Comparison of ENCODE assay signal across 9 mouse cellular contexts in the genomic region with DNA sequence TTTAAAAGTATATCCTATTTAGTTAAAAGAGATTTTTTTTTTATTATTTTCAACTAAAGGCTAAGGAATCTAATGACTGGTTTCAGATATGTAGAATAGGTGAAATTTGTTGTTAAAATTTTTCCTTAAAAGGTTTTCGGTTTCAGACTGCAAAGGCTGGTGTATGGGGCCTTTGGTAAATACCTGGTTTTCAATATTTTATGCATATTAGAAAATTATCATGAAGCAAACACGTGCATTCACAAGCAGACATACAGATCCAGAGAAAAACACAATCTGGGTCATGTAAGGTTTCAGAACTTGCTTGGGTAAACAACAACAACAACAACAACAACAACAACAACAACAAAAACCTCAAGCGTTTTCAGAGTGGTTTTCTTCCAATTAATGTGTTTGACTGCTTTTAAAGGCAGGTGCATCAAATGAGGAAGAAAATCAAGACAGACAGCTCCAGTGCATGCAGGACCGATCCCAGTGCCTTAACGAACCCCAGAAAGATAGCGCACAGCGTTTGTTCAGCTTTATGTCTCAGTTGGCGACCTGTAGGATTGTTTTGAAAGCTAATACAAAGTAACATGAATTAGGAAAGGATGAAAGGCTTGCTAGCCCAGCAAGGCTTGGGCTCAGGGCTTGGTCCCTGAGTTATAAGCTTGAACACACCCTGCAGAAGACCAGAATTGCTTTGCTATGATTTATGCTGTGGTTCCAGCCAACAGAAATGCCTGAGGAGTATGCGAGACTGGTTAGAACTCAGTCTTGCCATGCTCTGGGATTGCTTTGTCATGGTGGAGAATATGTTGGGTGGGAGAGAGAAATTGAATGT.
DNase-seq lines count a peak whose midpoint lies in the region; ATAC-seq and TF ChIP-seq lines count a peak whose summit lies in the region.
"Had no signal": no experiment of that assay in that cellular context is flagged by ENCODE, and none has a peak within 500 bp of the region (broad histone marks: within the 10 kb centered on the region; RNA-seq: fewer than 3 reads in every experiment).

No protein-coding gene starts in this region.

- H3K4me1 ChIP-seq in forebrain, embryonic 13.5 days, result peaks cover 12% of the 10 kb centered on the region
- no peaks in the 10 kb centered on the region for H3K4me1 ChIP-seq in hindbrain, postnatal 0 days (ENCODE audit: insufficient read depth, low read length)
- H3K4me1 ChIP-seq in neural tube, embryonic 15.5 days, result peaks cover 10% of the 10 kb centered on the region

- TF ChIP-seq CTCF in layer of hippocampus, adult 2 months (conservative IDR thresholded peaks at IDR 0.05), result no peak
- no peak for TF ChIP-seq CTCF in hindbrain, postnatal 0 days (IDR thresholded peaks at IDR 0.05; ENCODE audit: low read depth)

- H3K9ac ChIP-seq in forebrain, embryonic 13.5 days, result no peak overlapping the region; the same call in 1 of the 2 replicates
- H3K9ac ChIP-seq in hindbrain, postnatal 0 days (replicated peaks; ENCODE audit: low read length), result no peak overlapping the region
- no peak overlapping the region for H3K9ac ChIP-seq in neural tube, embryonic 15.5 days (replicated peaks)

- no peaks in the 10 kb centered on the region for H3K9me3 ChIP-seq in forebrain, embryonic 13.5 days (replicated peaks)
- H3K9me3 ChIP-seq in hindbrain, postnatal 0 days (ENCODE audit: low read length), result no peaks in the 10 kb centered on the region
- H3K9me3 ChIP-seq in neural tube, embryonic 15.5 days (replicated peaks), result no peaks in the 10 kb centered on the region

- whole genome bisulfite sequencing in forebrain, embryonic 13.5 days, result 28% methylated on average over 9 of the region's 9 CpGs
- WGBS in hindbrain, postnatal 0 days, result 63% methylated on average over 9 of the region's 9 CpGs
- WGBS in neural tube, embryonic 15.5 days, result 60% methylated on average over 9 of the region's 9 CpGs

- peak; percentile 85 for ATAC-seq in forebrain, embryonic 13.5 days
- ATAC-seq in hindbrain, postnatal 0 days, result no peak
- ATAC-seq in neural tube, embryonic 15.5 days (ENCODE audit: low FRiP score), result no peak
- no peak for ATAC-seq in megakaryocyte, adult 5-6 weeks (ENCODE audit: poor library complexity, severe bottlenecking)

- no peak for DNase-seq in layer of hippocampus, adult 2 months (ENCODE audit: low spot score in 2 of 2)
- no peak for DNase-seq in layer of hippocampus, adult 9-10 months (ENCODE audit: low spot score)
- no peak for DNase-seq in hindbrain, postnatal 0 days (ENCODE audit: low spot score)
- no peak for DNase-seq in thymus, postnatal 36 days

- H3K36me3 ChIP-seq in forebrain, embryonic 13.5 days (ENCODE audit: poor library complexity, severe bottlenecking), result no peaks in the 10 kb centered on the region
- no peaks in the 10 kb centered on the region for H3K36me3 ChIP-seq in hindbrain, postnatal 0 days (ENCODE audit: insufficient read depth, low read length)
- H3K36me3 ChIP-seq in neural tube, embryonic 15.5 days, result no peaks in the 10 kb centered on the region

- H3K4me2 ChIP-seq in forebrain, embryonic 13.5 days, result peak overlapping the region; percentile 38
- peak overlapping the region; percentile 25 for H3K4me2 ChIP-seq in hindbrain, postnatal 0 days (ENCODE audit: low read depth, low read length)
- peak overlapping the region; percentile 35 for H3K4me2 ChIP-seq in neural tube, embryonic 15.5 days

- no peaks in the 10 kb centered on the region for H3K27me3 ChIP-seq in forebrain, embryonic 13.5 days
- no peaks in the 10 kb centered on the region for H3K27me3 ChIP-seq in hindbrain, postnatal 0 days (ENCODE audit: insufficient read depth, low read length)
- H3K27me3 ChIP-seq in neural tube, embryonic 15.5 days (replicated peaks), result no peaks in the 10 kb centered on the region

- H3K4me3 ChIP-seq in layer of hippocampus, adult 2 months, result peak overlapping the region; percentile 3; the same call in 1 of the 2 replicates
- H3K4me3 ChIP-seq in forebrain, embryonic 13.5 days, result no peak overlapping the region
- H3K4me3 ChIP-seq in hindbrain, postnatal 0 days (ENCODE audit: low read length), result no peak overlapping the region
- H3K4me3 ChIP-seq in neural tube, embryonic 15.5 days (replicated peaks), result no peak overlapping the region
- H3K4me3 ChIP-seq: erythroblast, embryonic 14.5 days had no signal

- peak overlapping the region; percentile 89 for H3K27ac ChIP-seq in layer of hippocampus, adult 2 months
- H3K27ac ChIP-seq in forebrain, embryonic 13.5 days, result peak overlapping the region; percentile 52
- H3K27ac ChIP-seq in hindbrain, postnatal 0 days, result no peak overlapping the region
- no peak overlapping the region for H3K27ac ChIP-seq in neural tube, embryonic 15.5 days (replicated peaks)
- H3K27ac ChIP-seq: kidney, postnatal 0 days had no signal

Comparison
In these comparisons a context has a peak if more than half of its experiments do, and no peak if none do; other contexts are left out.
1. H3K27ac ChIP-seq: peak in layer of hippocampus, adult 2 months (single experiment) and forebrain, embryonic 13.5 days (single experiment); none in hindbrain, postnatal 0 days (single experiment) and neural tube, embryonic 15.5 days (single experiment).
2. Peak in every context shown above with its lines, with median percentiles within 50 percentile points of each other: H3K4me2 ChIP-seq.